Mouse (Mus musculus): ENCODE measurements around the gene Pgam2.

The Pgam2 gene

DNA sequence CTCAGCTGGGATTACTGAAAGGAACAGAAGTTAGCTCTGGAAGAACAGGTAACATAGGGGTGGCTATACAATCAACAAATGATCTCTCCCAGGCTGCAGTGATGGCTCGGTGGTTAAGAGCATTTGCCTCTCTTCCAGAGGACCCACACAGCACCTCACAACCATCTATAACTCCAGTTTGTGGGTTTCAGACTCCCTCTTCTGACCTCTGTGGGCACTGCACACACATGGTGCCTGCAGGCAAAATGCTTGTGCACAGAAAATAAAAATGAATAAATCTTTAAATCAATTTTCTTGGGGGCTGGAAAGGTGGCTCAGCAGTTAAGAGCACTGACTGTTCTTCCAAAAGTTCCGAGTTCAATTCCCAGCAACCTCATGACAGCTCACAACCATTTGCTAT, 25.1 kb downstream of the Pgam2 start:
- DNase-seq (ENCODE audit: low spot score in 2 of 2) = no peak

DNA sequence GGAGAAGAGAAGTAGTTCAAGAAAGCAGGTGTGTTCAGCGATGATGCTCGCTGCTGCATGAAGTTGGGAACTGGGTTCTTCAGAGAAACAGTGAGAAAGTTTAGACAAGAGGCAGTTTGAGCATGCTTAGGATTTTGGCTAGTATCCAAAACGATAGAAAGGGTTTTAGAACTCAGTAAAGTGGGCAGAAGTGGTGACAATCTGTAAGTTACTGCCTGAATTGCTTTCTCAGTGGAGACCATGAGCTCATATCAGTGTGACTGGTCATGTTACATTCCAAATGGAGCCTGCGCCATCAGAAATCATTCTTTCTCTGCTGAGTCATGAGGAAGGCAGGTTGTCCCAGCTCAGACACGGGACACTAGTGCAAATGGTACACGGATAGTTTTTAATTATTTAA, 37.5 kb downstream of the Pgam2 start:
- no peak for DNase-seq (ENCODE audit: low spot score in 2 of 2)

DNA sequence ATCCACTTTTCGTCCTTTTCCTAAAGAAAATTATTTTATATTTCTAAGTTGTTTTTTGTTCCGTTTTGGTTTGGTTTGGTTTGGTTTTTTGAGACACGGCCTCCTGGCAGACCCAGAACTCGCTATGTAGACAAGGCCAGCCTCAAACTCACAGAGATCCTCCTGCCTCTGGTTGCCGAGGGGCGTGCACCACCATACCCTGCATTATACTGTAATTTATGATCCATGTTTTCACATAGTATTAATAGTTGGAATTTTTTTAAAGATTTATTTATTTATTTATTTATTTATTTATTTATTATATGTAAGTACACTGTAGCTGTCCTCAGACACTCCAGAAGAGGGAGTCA, 40.9 kb downstream of the Pgam2 start:
- DNase-seq (ENCODE audit: low spot score in 2 of 2) = no peak

DNA sequence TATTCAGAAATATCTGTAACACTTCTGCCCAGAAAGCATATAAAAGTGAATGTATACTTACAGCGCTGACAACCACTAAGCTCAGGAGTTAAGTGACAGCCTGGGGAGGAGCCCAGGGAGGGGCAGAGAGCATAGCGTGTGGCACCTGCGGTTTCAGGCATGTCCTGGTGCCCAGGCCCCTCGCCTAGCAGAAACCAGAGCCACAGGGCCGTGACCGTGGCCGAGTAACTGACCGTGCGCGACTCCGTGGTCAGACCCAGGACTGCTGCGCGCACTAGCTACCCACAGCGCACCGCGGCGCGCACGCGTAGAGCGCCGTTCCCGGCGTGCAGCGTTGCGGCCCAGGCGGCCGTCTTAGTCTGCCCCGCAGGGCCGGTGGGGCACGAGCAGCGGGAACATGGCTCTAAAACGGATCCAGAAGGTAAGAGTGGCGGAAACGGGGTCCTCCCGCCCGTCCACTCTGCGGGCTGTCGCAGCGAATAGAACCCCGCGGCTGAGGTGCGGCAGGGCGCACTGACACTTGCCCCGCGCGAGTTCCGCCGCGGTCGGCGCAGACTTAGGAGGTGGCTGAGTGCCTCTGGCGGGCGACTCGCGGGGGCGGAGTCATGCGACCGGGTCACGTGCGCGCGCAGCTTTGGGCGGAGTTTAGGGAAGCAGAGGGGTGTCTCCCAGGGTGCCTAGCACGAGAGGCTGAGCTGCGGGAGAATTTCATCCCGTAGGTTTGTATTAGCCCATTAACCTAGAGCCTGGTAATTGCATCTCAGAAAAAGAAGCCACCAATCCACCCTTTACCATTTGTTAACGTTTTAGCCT, 41.5 kb downstream of the Pgam2 start, which contains the start of gene Urgcp:
Gene Urgcp (minus strand): TSS at position 557 of the 813 bp plus-strand sequence.
- peak; percentile 95 for DNase-seq (ENCODE audit: low spot score in 2 of 2)

DNA sequence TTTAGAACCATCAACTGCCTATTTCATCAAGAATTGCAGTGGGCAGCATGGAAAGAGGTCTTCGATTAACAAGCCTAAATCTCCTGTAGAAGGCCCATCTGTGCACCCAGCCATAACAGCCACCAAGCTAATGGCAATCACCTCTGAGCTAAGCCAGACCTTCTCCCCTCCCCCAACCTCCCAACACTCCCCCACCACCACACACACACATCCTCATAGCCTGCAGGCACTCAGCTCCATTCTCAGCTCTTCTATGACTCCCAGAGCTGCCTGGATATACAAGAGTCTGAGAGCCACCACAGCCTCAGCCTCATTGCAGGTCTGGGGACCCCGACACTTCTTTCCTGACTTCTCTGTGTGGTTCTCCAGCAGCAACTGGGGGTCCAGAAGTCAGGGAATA, 49.8 kb downstream of the Pgam2 start:
- no peak for DNase-seq (ENCODE audit: low spot score in 2 of 2)

All from natural killer cell, adult 2 months (primary cell).